Mouse (Mus musculus) intestine, postnatal 0 days (tissue): Measurements from ENCODE around the gene Ethe1. TPM values are rescaled to one million over a fixed set of nuclear protein-coding genes. Genes with fewer than 3 reads are reported as not detected.

Experiments used
- ATAC-seq: fragments of 200-750 bp; cut with Nextera tagmentation; 2 replicates; pipeline ENCODE4 v1.8.0; 2017; ENCODE audit warnings: mild to moderate bottlenecking, moderate TSS enrichment, moderate library complexity
- H3K27ac ChIP-seq: fragments of 300-500 bp; sonication (generic); 2 replicates; pipeline ENCODE4 v1.5.1; 2014; ENCODE audit warnings: mild to moderate bottlenecking, low read depth, low read length, moderate library complexity
- H3K27me3 ChIP-seq: fragments of 300-500 bp; sonication (generic); replicated peaks from 2 replicates; pipeline ENCODE4 v1.6.1; 2014; ENCODE audit warnings: low read length, mixed read lengths; ENCODE audit not compliant: control insufficient read depth, insufficient read depth
- H3K36me3 ChIP-seq: fragments of 300-500 bp; sonication (generic); 2 replicates; pipeline ENCODE4 v1.6.1; 2014; ENCODE audit warnings: mild to moderate bottlenecking, moderate library complexity; ENCODE audit not compliant: control insufficient read depth, insufficient read depth
- H3K4me1 ChIP-seq: fragments of 300-500 bp; sonication (generic); replicated peaks from 2 replicates; pipeline ENCODE4 v1.6.1; 2014; ENCODE audit warnings: antibody characterized with exemption, low read length, mixed read lengths; ENCODE audit not compliant: control insufficient read depth, insufficient read depth
- H3K4me2 ChIP-seq: fragments of 300-500 bp; sonication (generic); replicated peaks from 2 replicates; pipeline ENCODE4 v1.6.1; 2014; ENCODE audit warnings: low read depth, mild to moderate bottlenecking, moderate library complexity
- H3K4me3 ChIP-seq: fragments of 300-500 bp; sonication (generic); 2 replicates; pipeline ENCODE4 v1.5.1; 2014; ENCODE audit warnings: low read depth, low read length
- H3K9ac ChIP-seq: fragments of 300-500 bp; sonication (generic); 2 replicates; pipeline ENCODE4 v1.6.1; 2014; ENCODE audit warnings: mild to moderate bottlenecking, low read depth, low read length
- H3K9me3 ChIP-seq: fragments of 300-500 bp; sonication (generic); 2 replicates; pipeline ENCODE4 v1.6.1; 2016; ENCODE audit warnings: mixed run types; ENCODE audit not compliant: control insufficient read depth
- CTCF ChIP-seq: sonication (generic); IDR thresholded peaks from 2 replicates; pipeline ENCODE4 v1.5.1; 2016; ENCODE audit warnings: low read depth, mild to moderate bottlenecking, control low read depth, antibody characterized with exemption, moderate library complexity
- WGBS: fragments of 180-500 bp; shearing (Covaris S2); extraction: QIAGEN DNeasy Blood & Tissue Kit; methylation state at CpG from one replicate; pipeline ENCODE4 v1.1.7; 2014; 5-methylcytosine and 5-hydroxymethylcytosine counted together
- polyA plus RNA-seq: library from polyadenylated mRNA; unstranded; fragments of >200 nt; fragmentation: Nextera tagmentation; extraction: Ambion mirVana; gene quantifications from 2 replicates; pipeline ENCODE4 v1.2.1, GENCODE M21; 2015

The Ethe1 gene
- polyA plus RNA-seq, 1 experiment from 2014 or later: 25.4 TPM

GRCm38 (mm10) chr7:24546068-24546614, 41.2 kb upstream of the Ethe1 start, which contains the start of the genes Pinlyp and Xrcc1:
TSS of gene Pinlyp (minus strand) at chr7:24546118.
TSS of gene Xrcc1 (plus strand) at chr7:24546289.
- Histone ChIP-seq H3K36me3 (no peaks in the 10 kb centered on the region; the same call in 1 of the 2 replicates), H3K4me2 (peak within 1 kb of the TSS; percentile 85), H3K9me3 (no peaks in the 10 kb centered on the region), H3K4me3 (peak within 1 kb of the TSS; percentile 92), H3K27ac (peak within 1 kb of the TSS; percentile 30), H3K4me1 (0 out of 2 replicates have a peak, but pooled peaks cover 3% of the 10 kb centered on the region), H3K27me3 (no peaks in the 10 kb centered on the region), H3K9ac (peak within 1 kb of the TSS; percentile 77)
- 0 out of 2 replicates have a peak, but pooled peaks have one; percentile 6 for ATAC-seq
- TF ChIP-seq CTCF: no peak
- 29% methylated on average over 13 of the region's 13 CpGs for WGBS

GRCm38 (mm10) chr7:24546634-24547389, 40.5 kb upstream of the Ethe1 start:
- H3K9me3 ChIP-seq: no peaks in the 10 kb centered on the region
- H3K9ac ChIP-seq: peak overlapping the region; percentile 77
- peak overlapping the region; percentile 92 for H3K4me3 ChIP-seq
- WGBS: under 1% methylated on average over 57 of the region's 57 CpGs
- H3K36me3 ChIP-seq: no peaks in the 10 kb centered on the region; the same call in 1 of the 2 replicates
- H3K27me3 ChIP-seq: no peaks in the 10 kb centered on the region
- 0 out of 2 replicates have a peak, but pooled peaks cover 3% of the 10 kb centered on the region for H3K4me1 ChIP-seq
- ATAC-seq: peak; percentile 100
- peak overlapping the region; percentile 30 for H3K27ac ChIP-seq
- no peak for TF ChIP-seq CTCF
- peak overlapping the region; percentile 85 for H3K4me2 ChIP-seq

GRCm38 (mm10) chr7:24547534-24548036, 39.8 kb upstream of the Ethe1 start:
- Histone ChIP-seq H3K9ac (peak overlapping the region; percentile 77), H3K27ac (peak overlapping the region; percentile 30; the same call in 1 of the 2 replicates), H3K4me2 (peak overlapping the region; percentile 85), H3K4me1 (0 out of 2 replicates have a peak, but pooled peaks cover 3% of the 10 kb centered on the region), H3K27me3 (no peaks in the 10 kb centered on the region), H3K9me3 (no peaks in the 10 kb centered on the region), H3K4me3 (peak overlapping the region; percentile 92), H3K36me3 (peaks cover 7% of the 10 kb centered on the region; the same call in 1 of the 2 replicates)
- ATAC-seq: no peak
- no peak for TF ChIP-seq CTCF
- WGBS: 19% methylated on average over 13 of the region's 13 CpGs

GRCm38 (mm10) chr7:24551985-24552759, 35.2 kb upstream of the Ethe1 start:
- Histone ChIP-seq H3K4me1 (0 out of 2 replicates have a peak, but pooled peaks cover 3% of the 10 kb centered on the region), H3K36me3 (peaks cover 20% of the 10 kb centered on the region; the same call in 1 of the 2 replicates)
- 76% methylated on average over 12 of the region's 12 CpGs for WGBS

GRCm38 (mm10) chr7:24555786-24556185, 31.6 kb upstream of the Ethe1 start:
- no peak for TF ChIP-seq CTCF
- Histone ChIP-seq H3K4me2 (no peak overlapping the region), H3K27me3 (no peaks in the 10 kb centered on the region), H3K4me3 (no peak overlapping the region), H3K9ac (no peak overlapping the region), H3K9me3 (no peaks in the 10 kb centered on the region), H3K4me1 (no peaks in the 10 kb centered on the region), H3K36me3 (peaks cover 35% of the 10 kb centered on the region; the same call in 1 of the 2 replicates), H3K27ac (no peak overlapping the region)
- WGBS: 93% methylated on average over 10 of the region's 10 CpGs
- no peak for ATAC-seq

More at GRCm38 (mm10) chr7:24551985-24552759, 35.2 kb upstream of the Ethe1 start:
- Histone ChIP-seq H3K27me3 (no peaks in the 10 kb centered on the region), H3K4me3 (no peak overlapping the region), H3K27ac (no peak overlapping the region; the same call in 1 of the 2 replicates), H3K9me3 (no peaks in the 10 kb centered on the region), H3K9ac (no peak overlapping the region), H3K4me2 (no peak overlapping the region)
- TF ChIP-seq CTCF: no peak
- ATAC-seq: no peak

GRCm38 (mm10) chr7:24561450-24561849, 25.9 kb upstream of the Ethe1 start:
- WGBS: 94% methylated on average over 4 of the region's 4 CpGs
- TF ChIP-seq CTCF: no peak
- Histone ChIP-seq H3K4me1 (no peaks in the 10 kb centered on the region), H3K4me2 (no peak overlapping the region), H3K27ac (no peak overlapping the region), H3K9ac (no peak overlapping the region), H3K36me3 (peaks cover 50% of the 10 kb centered on the region), H3K4me3 (no peak overlapping the region), H3K9me3 (no peaks in the 10 kb centered on the region), H3K27me3 (no peaks in the 10 kb centered on the region)
- ATAC-seq: no peak
